Mouse (Mus musculus): ENCODE measurements around the gene Mturn. TPM values are rescaled to one million over a fixed set of nuclear protein-coding genes. Genes with fewer than 3 reads are reported as not detected.
A peak's percentile ranks its signal among the peaks of the same experiment; 100 is the strongest.

The Mturn gene
- total and polyA plus RNA-seq, 2 experiments from 2014 or later, result 72.5 to 148 TPM

DNA sequence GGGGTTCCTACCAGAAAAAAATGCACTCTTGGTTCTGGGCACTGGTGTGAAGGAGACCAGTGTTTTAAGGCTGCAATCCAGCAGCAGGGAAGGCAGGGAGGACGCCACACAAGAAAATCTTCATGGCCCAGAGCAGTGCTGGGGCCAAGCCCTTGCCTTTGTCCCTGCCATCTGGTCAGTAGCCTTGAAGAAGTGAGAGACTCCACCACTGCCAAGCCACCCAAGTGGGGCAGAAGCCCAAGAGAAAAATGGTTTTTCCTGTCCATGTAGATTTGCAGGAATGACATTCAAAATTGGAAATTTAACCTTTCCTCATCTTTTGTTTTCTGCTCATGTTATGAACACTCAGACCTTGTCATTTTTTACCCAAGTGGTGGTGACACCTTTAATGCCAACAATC, 10.8 kb downstream of the Mturn start:
- H3K9me3 ChIP-seq (ENCODE audit: low read length), result no peaks in the 10 kb centered on the region
- H3K4me3 ChIP-seq (ENCODE audit: low read length), result no peak overlapping the region
- ATAC-seq (no peak), DNase-seq (ENCODE audit: low spot score) (no peak)
- no peak overlapping the region for H3K4me2 ChIP-seq (ENCODE audit: low read depth, low read length)
- H3K36me3 ChIP-seq (ENCODE audit: insufficient read depth, low read length), result peaks cover 31% of the 10 kb centered on the region; the same call in 1 of the 2 replicates
- no peak overlapping the region for H3K27ac ChIP-seq
- TF ChIP-seq CTCF (IDR thresholded peaks at IDR 0.05; ENCODE audit: low read depth), result no peak
- H3K9ac ChIP-seq (replicated peaks; ENCODE audit: low read length), result no peak overlapping the region
- WGBS, result 70% methylated on average over 1 of the region's 1 CpGs
- no peaks in the 10 kb centered on the region for H3K4me1 ChIP-seq (ENCODE audit: insufficient read depth, low read length)
- no peaks in the 10 kb centered on the region for H3K27me3 ChIP-seq (ENCODE audit: insufficient read depth, low read length)

GRCm38 (mm10) chr6:54693286-54693685, 11.9 kb downstream of the Mturn start:
- no peak for TF ChIP-seq CTCF (IDR thresholded peaks at IDR 0.05; ENCODE audit: low read depth)
- WGBS, result 89% methylated on average over 6 of the region's 6 CpGs

DNA sequence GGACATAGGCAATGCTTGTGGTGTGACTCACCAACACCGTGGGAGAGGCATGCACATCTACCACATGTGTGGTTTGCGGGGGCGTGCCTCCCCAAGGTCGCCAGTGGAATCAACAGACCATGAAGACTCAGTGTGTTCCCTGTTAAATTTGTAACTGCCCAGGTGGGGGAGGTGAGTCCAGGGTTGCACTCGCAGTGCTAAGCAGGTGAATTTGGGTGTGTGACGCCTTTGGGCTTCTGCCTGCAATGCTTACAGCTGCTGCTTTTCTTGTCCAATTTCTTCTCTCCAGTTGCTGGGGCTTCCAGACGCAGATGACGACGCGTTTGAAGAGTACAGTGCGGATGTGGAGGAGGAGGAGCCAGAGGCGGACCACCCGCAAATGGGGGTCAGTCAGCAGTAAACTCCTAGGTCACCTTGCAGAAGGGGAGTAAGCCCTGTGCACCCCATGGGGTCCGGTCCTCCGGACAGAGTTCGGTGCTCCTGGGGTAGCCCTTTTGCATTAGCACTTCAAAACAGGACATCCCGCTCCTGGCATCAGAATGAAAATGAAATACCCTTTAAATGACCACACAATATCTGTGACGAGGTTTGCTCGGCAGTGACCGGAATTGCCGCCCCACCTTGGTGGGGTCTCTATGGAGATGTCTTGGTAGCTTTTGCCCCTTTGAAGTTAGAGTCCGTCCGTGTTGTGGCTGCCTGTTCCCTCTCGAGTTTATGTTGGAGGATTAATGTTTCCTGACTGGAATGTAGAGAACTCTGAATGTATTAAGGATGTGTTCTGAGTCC, 17.5 kb downstream of the Mturn start:
- Histone ChIP-seq H3K27me3 (ENCODE audit: insufficient read depth, low read length) (no peaks in the 10 kb centered on the region), H3K4me2 (ENCODE audit: low read depth, low read length) (peak overlapping the region; percentile 57), H3K27ac (no peak overlapping the region), H3K4me1 (ENCODE audit: insufficient read depth, low read length) (peaks cover 7% of the 10 kb centered on the region; the same call in 1 of the 2 replicates), H3K9ac (replicated peaks; ENCODE audit: low read length) (no peak overlapping the region), H3K9me3 (ENCODE audit: low read length) (no peaks in the 10 kb centered on the region), H3K36me3 (ENCODE audit: insufficient read depth, low read length) (no peaks in the 10 kb centered on the region), H3K4me3 (ENCODE audit: low read length) (peak overlapping the region; percentile 30)
- ATAC-seq, result peak; percentile 50
- TF ChIP-seq CTCF (IDR thresholded peaks at IDR 0.05; ENCODE audit: low read depth), result no peak
- no peak for DNase-seq (ENCODE audit: low spot score)
- WGBS, result 7% methylated on average over 24 of the region's 24 CpGs

More at GRCm38 (mm10) chr6:54693286-54693685, 11.9 kb downstream of the Mturn start:
- H3K9ac ChIP-seq (replicated peaks; ENCODE audit: low read length), result no peak overlapping the region
- no peak for DNase-seq (ENCODE audit: low spot score)
- H3K4me2 ChIP-seq (ENCODE audit: low read depth, low read length), result no peak overlapping the region
- H3K27me3 ChIP-seq (ENCODE audit: insufficient read depth, low read length), result no peaks in the 10 kb centered on the region
- no peak overlapping the region for H3K4me3 ChIP-seq (ENCODE audit: low read length)
- H3K36me3 ChIP-seq (ENCODE audit: insufficient read depth, low read length), result peaks cover 31% of the 10 kb centered on the region; the same call in 1 of the 2 replicates
- no peak for ATAC-seq
- H3K4me1 ChIP-seq (ENCODE audit: insufficient read depth, low read length), result no peaks in the 10 kb centered on the region
- no peaks in the 10 kb centered on the region for H3K9me3 ChIP-seq (ENCODE audit: low read length)
- H3K27ac ChIP-seq, result no peak overlapping the region

DNA sequence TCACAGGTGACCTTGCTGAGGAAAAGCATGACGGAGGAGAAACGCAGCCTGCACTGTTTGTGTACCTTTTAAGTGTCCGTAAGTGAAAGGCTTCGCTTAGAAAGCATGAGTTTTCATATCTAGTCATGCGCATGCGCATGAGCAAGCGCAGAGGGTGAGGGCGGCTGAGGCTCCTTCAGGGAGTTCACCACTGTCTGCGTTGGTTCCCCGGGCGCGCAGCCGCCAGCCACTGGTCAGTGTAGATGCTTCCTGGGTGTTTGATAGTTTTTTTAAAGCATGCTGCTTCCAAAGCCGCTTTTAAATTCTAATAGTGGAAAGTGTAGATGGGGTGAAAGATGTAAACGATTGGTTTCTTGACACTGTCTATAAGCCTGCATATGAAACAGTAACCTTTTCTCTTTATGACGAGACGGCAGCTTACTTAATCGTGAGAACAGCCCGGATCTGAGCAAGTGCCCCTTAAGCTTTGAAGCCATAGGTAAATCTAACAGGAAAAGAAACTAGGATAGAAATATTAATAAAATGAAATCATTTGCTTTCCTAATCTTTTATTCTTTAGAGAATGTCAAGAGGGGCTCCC, 18.1 kb downstream of the Mturn start:
- no peaks in the 10 kb centered on the region for H3K9me3 ChIP-seq (ENCODE audit: low read length)

DNA sequence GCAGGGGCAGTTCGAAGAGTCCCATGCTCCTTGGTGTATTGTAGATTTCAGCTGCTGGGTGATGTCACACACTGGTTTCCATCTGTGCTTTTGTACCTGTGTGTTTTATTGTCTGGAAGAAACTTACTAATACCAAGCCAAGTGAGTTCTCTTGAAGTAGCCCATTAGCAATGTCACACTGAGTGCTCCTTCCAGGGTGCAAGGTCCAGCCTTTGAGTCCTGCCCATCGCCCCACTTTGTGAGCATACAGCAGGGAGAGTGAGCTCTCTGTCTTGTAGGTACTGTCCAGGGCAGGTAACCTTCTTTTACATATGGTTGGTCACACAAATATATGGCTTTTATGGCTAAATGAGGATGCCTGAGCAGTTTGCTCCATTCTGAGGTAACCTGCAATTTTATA, 19.1 kb downstream of the Mturn start:
- no peak for ATAC-seq
- H3K9ac ChIP-seq (replicated peaks; ENCODE audit: low read length), result no peak overlapping the region
- no peaks in the 10 kb centered on the region for H3K27me3 ChIP-seq (ENCODE audit: insufficient read depth, low read length)
- no peaks in the 10 kb centered on the region for H3K36me3 ChIP-seq (ENCODE audit: insufficient read depth, low read length)
- WGBS, result 98% methylated on average over 2 of the region's 2 CpGs
- no peaks in the 10 kb centered on the region for H3K9me3 ChIP-seq (ENCODE audit: low read length)
- H3K4me2 ChIP-seq (ENCODE audit: low read depth, low read length), result no peak overlapping the region
- DNase-seq (ENCODE audit: low spot score), result no peak
- H3K27ac ChIP-seq, result no peak overlapping the region
- no peak for TF ChIP-seq CTCF (IDR thresholded peaks at IDR 0.05; ENCODE audit: low read depth)
- no peak overlapping the region for H3K4me3 ChIP-seq (ENCODE audit: low read length)
- H3K4me1 ChIP-seq (ENCODE audit: insufficient read depth, low read length), result peaks cover 10% of the 10 kb centered on the region

More for the DNA sequence above, 18.1 kb downstream of the Mturn start:
- H3K4me1 ChIP-seq (ENCODE audit: insufficient read depth, low read length), result peaks cover 7% of the 10 kb centered on the region; the same call in 1 of the 2 replicates
- ATAC-seq (peak; percentile 77), DNase-seq (ENCODE audit: low spot score) (peak; percentile 90)
- H3K4me2 ChIP-seq (ENCODE audit: low read depth, low read length), result peak overlapping the region; percentile 57
- 4% methylated on average over 19 of the region's 19 CpGs for WGBS
- no peak overlapping the region for H3K27ac ChIP-seq
- TF ChIP-seq CTCF (IDR thresholded peaks at IDR 0.05; ENCODE audit: low read depth), result no peak
- H3K27me3 ChIP-seq (ENCODE audit: insufficient read depth, low read length), result no peaks in the 10 kb centered on the region
- H3K36me3 ChIP-seq (ENCODE audit: insufficient read depth, low read length), result no peaks in the 10 kb centered on the region
- H3K4me3 ChIP-seq (ENCODE audit: low read length), result peak overlapping the region; percentile 30
- no peak overlapping the region; the same call in 1 of the 2 replicates for H3K9ac ChIP-seq (replicated peaks; ENCODE audit: low read length)

DNA sequence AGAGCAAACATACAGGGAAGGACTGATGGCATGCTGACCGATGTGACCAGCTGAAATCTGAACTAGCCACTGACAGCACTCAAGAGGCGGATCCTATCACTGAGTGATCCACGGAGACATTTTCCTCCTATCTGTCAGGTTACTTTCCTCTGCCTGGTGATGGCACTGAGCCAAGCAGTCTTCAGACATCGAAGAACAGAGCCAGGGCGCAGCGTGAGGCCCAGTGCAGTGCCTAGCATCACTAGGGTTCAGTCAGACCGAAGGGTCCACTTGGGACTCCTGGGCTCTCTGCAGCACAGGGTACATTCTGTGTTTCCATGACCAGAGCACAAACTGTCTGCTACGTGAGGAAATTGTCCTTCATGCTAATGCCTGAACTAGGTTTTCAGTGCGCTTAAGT, 20.5 kb downstream of the Mturn start:
- peaks cover 14% of the 10 kb centered on the region for H3K4me1 ChIP-seq (ENCODE audit: insufficient read depth, low read length)
- TF ChIP-seq CTCF (IDR thresholded peaks at IDR 0.05; ENCODE audit: low read depth), result no peak

More for the DNA sequence above, 20.5 kb downstream of the Mturn start:
- DNase-seq (ENCODE audit: low spot score), result no peak
- Histone ChIP-seq H3K9me3 (ENCODE audit: low read length) (no peaks in the 10 kb centered on the region), H3K27me3 (ENCODE audit: insufficient read depth, low read length) (no peaks in the 10 kb centered on the region), H3K4me3 (ENCODE audit: low read length) (no peak overlapping the region), H3K9ac (replicated peaks; ENCODE audit: low read length) (no peak overlapping the region), H3K27ac (no peak overlapping the region), H3K4me2 (ENCODE audit: low read depth, low read length) (no peak overlapping the region), H3K36me3 (ENCODE audit: insufficient read depth, low read length) (no peaks in the 10 kb centered on the region)
- no peak for ATAC-seq
- 48% methylated on average over 9 of the region's 9 CpGs for WGBS

Data from hindbrain, postnatal 0 days (tissue).